Mouse (Mus musculus) thymus, adult 2 months (tissue): ENCODE results near the gene Baiap2.

Experiments
- CTCF ChIP-seq: fragments of 200-500 bp; IDR thresholded peaks from 2 replicates; pipeline ENCODE4 v1.5.1; 2012; ENCODE audit warnings: mild to moderate bottlenecking, control low read depth, low read length, moderate library complexity, borderline replicate concordance; ENCODE audit not compliant: control insufficient read depth, poor library complexity, insufficient read depth; ENCODE audit errors: extremely low read depth
- POLR2A ChIP-seq: fragments of 200-500 bp; IDR thresholded peaks from 2 replicates; pipeline ENCODE4 v1.6.1; 2012; ENCODE audit warnings: mild to moderate bottlenecking, low read length, control low read depth, moderate library complexity; ENCODE audit not compliant: control insufficient read depth, poor library complexity, insufficient read depth; ENCODE audit errors: extremely low read depth

GRCm38 (mm10) chr11:119943428-119943988, 945 bp downstream of the Baiap2 start:
- no peak for TF ChIP-seq POLR2A
- TF ChIP-seq CTCF: no peak
